Comparison of ENCODE assay signal across 8 mouse cellular contexts in genomic region chr11:93967381-93967780, GRCm38 (mm10). TPM values are rescaled to one million over a fixed set of nuclear protein-coding genes. Genes with fewer than 3 reads are reported as not detected.
DNase-seq lines count a peak whose midpoint lies in the region; ATAC-seq and TF ChIP-seq lines count a peak whose summit lies in the region.

No protein-coding gene starts in this region.

- H3K4me1 ChIP-seq in heart, embryonic 12.5 days (replicated peaks), result peaks cover 14% of the 10 kb centered on the region
- no peaks in the 10 kb centered on the region for H3K4me1 ChIP-seq in ES-Bruce4 (ENCODE audit: control insufficient read depth, insufficient read depth, low read length)
- peaks cover 34% of the 10 kb centered on the region for H3K4me1 ChIP-seq in erythroblast, embryonic 14.5 days (ENCODE audit: control insufficient read depth)
- H3K4me1 ChIP-seq in liver, embryonic 12.5 days, result peaks cover 31% of the 10 kb centered on the region

- peaks cover 38% of the 10 kb centered on the region for H3K36me3 ChIP-seq in heart, embryonic 12.5 days
- peaks cover 31% of the 10 kb centered on the region for H3K36me3 ChIP-seq in ES-Bruce4 (ENCODE audit: control insufficient read depth, insufficient read depth, low read length, poor library complexity, severe bottlenecking)
- peaks cover 37% of the 10 kb centered on the region for H3K36me3 ChIP-seq in erythroblast, embryonic 14.5 days (ENCODE audit: control insufficient read depth)
- H3K36me3 ChIP-seq in liver, embryonic 12.5 days, result peaks cover 37% of the 10 kb centered on the region

- no peak for DNase-seq in heart, postnatal 10 days
- DNase-seq in thymus, postnatal 25 days, result peak; percentile 17
- DNase-seq in frontal cortex, postnatal 36 days (ENCODE audit: low spot score in 2 of 2), result no peak
- no peak for DNase-seq in urinary bladder, postnatal 36 days (ENCODE audit: low spot score in 2 of 2)

- no peaks in the 10 kb centered on the region for H3K27me3 ChIP-seq in heart, embryonic 12.5 days (replicated peaks)
- H3K27me3 ChIP-seq in ES-Bruce4 (ENCODE audit: control insufficient read depth, insufficient read depth, low read length, poor library complexity, severe bottlenecking), result no peaks in the 10 kb centered on the region
- no peaks in the 10 kb centered on the region for H3K27me3 ChIP-seq in erythroblast, embryonic 14.5 days (ENCODE audit: control insufficient read depth)
- no peaks in the 10 kb centered on the region for H3K27me3 ChIP-seq in liver, embryonic 12.5 days (replicated peaks)

- TF ChIP-seq EP300 in ES-Bruce4 (IDR thresholded peaks at IDR 0.05; ENCODE audit: insufficient read depth, low read depth, low read length), result no peak

- peak overlapping the region; percentile 73 for H3K4me3 ChIP-seq in heart, embryonic 12.5 days
- peak overlapping the region; percentile 82 for H3K4me3 ChIP-seq in ES-Bruce4 (ENCODE audit: low read depth, low read length)
- H3K4me3 ChIP-seq in erythroblast, embryonic 14.5 days (replicated peaks), result peak overlapping the region; percentile 88
- H3K4me3 ChIP-seq in liver, embryonic 12.5 days, result peak overlapping the region; percentile 75

- intact Hi-C loops in heart, postnatal 10 days (cut with DNase I), result loop anchor here (5.0 kb wide), 1 partner anchor 105 kb away; no protein-coding TSS in a partner anchor

- no peak for ATAC-seq in heart, embryonic 12.5 days (ENCODE audit: insufficient number of reproducible peaks, low FRiP score)
- ATAC-seq in liver, embryonic 12.5 days, result 0 out of 2 replicates have a peak, but pooled peaks have one; percentile 5

- peak overlapping the region; percentile 82 for H3K4me2 ChIP-seq in heart, embryonic 12.5 days
- peak overlapping the region; percentile 75 for H3K4me2 ChIP-seq in liver, embryonic 12.5 days

- peak overlapping the region; percentile 82 for H3K9ac ChIP-seq in heart, embryonic 12.5 days
- H3K9ac ChIP-seq in ES-Bruce4 (ENCODE audit: low read depth, poor library complexity, severe bottlenecking), result peak overlapping the region; percentile 45
- peak overlapping the region; percentile 77 for H3K9ac ChIP-seq in liver, embryonic 12.5 days

- 4% methylated on average over 11 of the region's 11 CpGs for WGBS in heart, embryonic 12.5 days
- 2% methylated on average over 11 of the region's 11 CpGs for WGBS in liver, embryonic 12.5 days (ENCODE audit: insufficient replicate concordance)

- H3K27ac ChIP-seq in heart, embryonic 12.5 days (ENCODE audit: poor library complexity, severe bottlenecking), result peak overlapping the region; percentile 61; the same call in 1 of the 2 replicates
- H3K27ac ChIP-seq in ES-Bruce4 (ENCODE audit: insufficient read depth, low read length), result peak overlapping the region; percentile 17
- peak overlapping the region; percentile 80 for H3K27ac ChIP-seq in liver, embryonic 12.5 days

- no peaks in the 10 kb centered on the region for H3K9me3 ChIP-seq in heart, embryonic 12.5 days (replicated peaks)
- H3K9me3 ChIP-seq in ES-Bruce4 (replicated peaks; ENCODE audit: control insufficient read depth, insufficient read depth, low read length, poor library complexity, severe bottlenecking), result no peaks in the 10 kb centered on the region
- H3K9me3 ChIP-seq in erythroblast, embryonic 14.5 days (ENCODE audit: control insufficient read depth, low read length), result no peaks in the 10 kb centered on the region
- H3K9me3 ChIP-seq in liver, embryonic 12.5 days (replicated peaks), result no peaks in the 10 kb centered on the region

- no peak for TF ChIP-seq POLR2A in ES-Bruce4 (IDR thresholded peaks at IDR 0.05; ENCODE audit: insufficient read depth, low read length)

- no peak for TF ChIP-seq CTCF in ES-Bruce4 (IDR thresholded peaks at IDR 0.05; ENCODE audit: low read depth, low read length)

RNA-seq across cellular contexts. Expression of gene Gm20390, which starts 0.7 kb away (rescaled TPM):
- polyA plus RNA-seq in heart, embryonic 12.5 days (2016; fragmentation: Nextera tagmentation; extraction: Ambion mirVana), result 272 and 292 TPM in 2 replicates
- 10 to 100 TPM; 29.4 to 39.4 TPM for total RNA-seq in heart, postnatal 10 days (2021)
- 150 and 167 TPM in 2 replicates for polyA plus RNA-seq in ES-Bruce4 (2011; ENCODE audit: insufficient read depth, insufficient read length, low read depth, missing spikeins)
- 9.9 and 13.0 TPM in 2 replicates for polyA plus RNA-seq in erythroblast, embryonic 14.5 days (2012)
- polyA plus RNA-seq in liver, embryonic 12.5 days (2016; fragmentation: Nextera tagmentation; extraction: Ambion mirVana), result 264 and 272 TPM in 2 replicates

RNA-seq across cellular contexts. Expression of gene Nme1, which starts 0.9 kb away (rescaled TPM):
- 88.4 and 101 TPM in 2 replicates for polyA plus RNA-seq in heart, embryonic 12.5 days (2016; fragmentation: Nextera tagmentation; extraction: Ambion mirVana)
- total RNA-seq in heart, postnatal 10 days (2021), result 10 to 100 TPM; 26.3 to 29.0 TPM
- polyA plus RNA-seq in ES-Bruce4 (2011; ENCODE audit: insufficient read depth, insufficient read length, low read depth, missing spikeins), result 39.2 and 50.4 TPM in 2 replicates
- polyA plus RNA-seq in erythroblast, embryonic 14.5 days (2012), result 11.0 and 13.0 TPM in 2 replicates
- 195 and 224 TPM in 2 replicates for polyA plus RNA-seq in liver, embryonic 12.5 days (2016; fragmentation: Nextera tagmentation; extraction: Ambion mirVana)

RNA-seq across cellular contexts. Expression of gene Nme2, which starts 11.3 kb away (rescaled TPM):
- polyA plus RNA-seq in heart, embryonic 12.5 days (2016; fragmentation: Nextera tagmentation; extraction: Ambion mirVana), result 311 and 320 TPM in 2 replicates
- 1,000 to 10,000 TPM; 1,170 to 1,184 TPM for total RNA-seq in heart, postnatal 10 days (2021)
- 523 and 530 TPM in 2 replicates for polyA plus RNA-seq in ES-Bruce4 (2011; ENCODE audit: insufficient read depth, insufficient read length, low read depth, missing spikeins)
- 1.4 and 1.7 TPM in 2 replicates for polyA plus RNA-seq in erythroblast, embryonic 14.5 days (2012)
- 76.4 and 76.8 TPM in 2 replicates for polyA plus RNA-seq in liver, embryonic 12.5 days (2016; fragmentation: Nextera tagmentation; extraction: Ambion mirVana)

RNA-seq across cellular contexts. Expression of gene Spag9, which starts 28.5 kb away (rescaled TPM):
- 48.3 and 49.1 TPM in 2 replicates for polyA plus RNA-seq in heart, embryonic 12.5 days (2016; fragmentation: Nextera tagmentation; extraction: Ambion mirVana)
- total RNA-seq in heart, postnatal 10 days (2021), result 100 to 1,000 TPM; 165 TPM
- 42.5 and 45.7 TPM in 2 replicates for polyA plus RNA-seq in ES-Bruce4 (2011; ENCODE audit: insufficient read depth, insufficient read length, low read depth, missing spikeins)
- polyA plus RNA-seq in erythroblast, embryonic 14.5 days (2012), result 0.17 and 0.21 TPM in 2 replicates
- polyA plus RNA-seq in liver, embryonic 12.5 days (2016; fragmentation: Nextera tagmentation; extraction: Ambion mirVana), result 18.0 and 19.6 TPM in 2 replicates

Comparison
In these comparisons a context has a peak if more than half of its experiments do, and no peak if none do; other contexts are left out.
1. H3K27ac ChIP-seq: peak in every context shown above with its lines; median percentile 80 in liver, embryonic 12.5 days; 61 in heart, embryonic 12.5 days; 17 in ES-Bruce4.
2. RNA of gene Gm20390, which starts 0.7 kb away (polyA plus RNA-seq): 272 to 292 TPM in heart, embryonic 12.5 days, 264 to 272 TPM in liver, embryonic 12.5 days and 150 to 167 TPM in ES-Bruce4; 9.9 to 13.0 TPM in erythroblast, embryonic 14.5 days; every median in the first group is over 10 times any median in the second.
3. RNA of gene Nme2, which starts 11.3 kb away (polyA plus RNA-seq): 523 to 530 TPM in ES-Bruce4, 311 to 320 TPM in heart, embryonic 12.5 days and 76.4 to 76.8 TPM in liver, embryonic 12.5 days; 1.4 to 1.7 TPM in erythroblast, embryonic 14.5 days; every median in the first group is over 10 times any median in the second.
4. Peak in every context shown above with its lines, with median percentiles within 50 percentile points of each other: H3K4me3 ChIP-seq and H3K9ac ChIP-seq.